Mouse (Mus musculus): ENCODE measurements around the gene Fgd3.
A peak's percentile ranks its signal among the peaks of the same experiment; 100 is the strongest.

The Fgd3 gene

DNA sequence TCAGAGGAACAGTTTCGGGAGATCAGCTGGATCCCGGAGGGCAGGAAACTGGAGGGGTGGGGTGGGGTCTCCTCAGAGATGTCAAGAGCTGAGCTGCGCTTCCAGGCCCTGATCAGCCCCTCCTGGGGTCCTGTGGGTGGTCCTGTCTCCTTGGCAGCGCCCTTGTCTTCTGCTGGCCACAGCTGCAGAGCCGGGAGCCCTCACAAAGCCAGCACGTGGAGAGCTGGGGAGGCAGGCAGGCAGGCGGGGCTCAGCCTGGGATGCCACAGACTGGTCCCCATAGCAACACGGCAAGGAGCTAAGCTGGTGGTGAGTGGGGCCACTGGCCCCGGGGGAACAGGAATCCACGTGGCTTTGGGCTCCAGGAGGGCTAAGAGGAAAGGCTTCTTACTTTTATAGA, at the start of gene Fgd3:
Gene Fgd3, minus strand, starts transcription at position 272 of the 400 bp plus-strand sequence.
- peak; percentile 50 for DNase-seq (ENCODE audit: low read depth, low spot score)

GRCm38 (mm10) chr13:49369404-49369803, 49.3 kb upstream of the Fgd3 start:
- DNase-seq (ENCODE audit: low read depth, low spot score): no peak

GRCm38 (mm10) chr13:49367657-49368440, 47.7 kb upstream of the Fgd3 start:
- DNase-seq (ENCODE audit: low read depth, low spot score): no peak

GRCm38 (mm10) chr13:49364716-49365115, 44.6 kb upstream of the Fgd3 start:
- no peak for DNase-seq (ENCODE audit: low read depth, low spot score)

DNA sequence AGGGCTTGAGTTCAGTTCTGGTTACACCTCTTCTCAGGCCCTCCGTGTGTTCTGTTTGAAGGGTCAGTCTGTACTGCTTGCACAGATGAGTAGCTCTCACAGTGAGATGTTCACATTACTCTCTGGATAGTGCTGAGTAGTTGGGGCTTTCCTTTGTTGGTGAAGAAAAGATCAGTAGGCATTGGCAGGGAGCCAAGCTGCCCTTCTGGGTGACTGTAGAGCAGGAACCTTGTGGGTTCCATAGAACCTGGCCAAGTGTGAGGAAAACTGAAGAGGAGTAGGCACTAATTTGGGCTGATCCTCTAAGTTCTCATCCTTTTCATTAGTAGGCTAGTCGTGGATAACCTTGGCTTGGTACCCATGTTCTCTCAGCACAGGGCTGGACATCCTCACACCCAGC, 42.7 kb upstream of the Fgd3 start:
- DNase-seq (ENCODE audit: low read depth, low spot score): no peak

DNA sequence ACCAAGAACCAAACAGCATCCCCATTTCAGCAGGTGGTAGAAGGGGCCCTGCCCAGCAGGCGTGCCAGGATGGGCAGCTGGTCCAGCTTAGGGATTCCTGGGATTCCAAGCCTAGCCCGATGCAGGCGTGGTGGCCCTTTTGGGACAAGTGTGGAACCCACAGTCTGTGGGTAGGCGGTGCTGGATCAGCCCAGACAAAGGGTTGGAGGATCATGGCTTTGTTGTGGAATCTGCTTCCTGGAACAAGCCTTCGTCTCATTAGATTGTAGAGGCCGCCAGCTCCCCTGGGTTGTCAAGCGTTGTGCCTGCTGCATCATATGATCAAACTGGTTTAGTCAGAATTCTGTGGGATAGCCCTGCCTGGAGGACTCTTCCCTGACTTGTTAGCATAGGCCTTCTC, 42.3 kb upstream of the Fgd3 start:
- DNase-seq (ENCODE audit: low read depth, low spot score): no peak

- DNase-seq (ENCODE audit: low read depth, low spot score): no peak
These were observed 40.8 kb upstream of the Fgd3 start for GRCm38 (mm10) chr13:49360906-49361406.

GRCm38 (mm10) chr13:49358184-49358583, 38.1 kb upstream of the Fgd3 start:
- no peak for DNase-seq (ENCODE audit: low read depth, low spot score)

DNA sequence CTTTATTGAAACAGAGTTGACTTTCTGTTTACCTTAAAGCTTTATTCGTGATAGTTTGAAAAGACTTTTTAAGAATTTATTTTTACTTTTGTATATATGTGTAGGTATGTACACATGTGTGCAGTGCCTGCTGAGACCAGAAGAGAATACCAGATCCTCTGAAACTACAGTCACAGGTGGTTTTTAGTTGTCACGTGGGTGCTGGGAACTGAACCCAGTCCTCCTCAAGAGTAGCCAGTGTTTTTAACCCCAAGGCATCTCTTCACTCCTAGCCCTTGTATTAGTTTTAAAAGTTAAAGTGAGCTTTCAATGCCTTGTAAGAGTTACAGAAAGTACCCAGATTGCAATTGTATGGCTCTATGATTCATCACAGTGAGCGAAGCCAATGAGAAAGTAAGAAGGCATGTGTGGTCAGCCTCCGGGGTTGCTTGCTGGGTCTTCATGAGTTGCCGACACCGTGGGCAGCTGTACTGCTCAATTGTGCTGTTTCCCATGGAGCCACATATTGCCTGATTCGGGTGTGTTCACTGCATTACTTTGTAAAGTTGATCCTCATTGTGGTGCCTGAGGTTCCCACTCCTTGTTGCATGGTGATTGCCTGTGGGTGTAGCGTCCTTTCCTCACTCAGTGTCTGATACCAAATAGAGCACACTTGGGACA, 37.4 kb upstream of the Fgd3 start:
- DNase-seq (ENCODE audit: low read depth, low spot score): no peak

DNA sequence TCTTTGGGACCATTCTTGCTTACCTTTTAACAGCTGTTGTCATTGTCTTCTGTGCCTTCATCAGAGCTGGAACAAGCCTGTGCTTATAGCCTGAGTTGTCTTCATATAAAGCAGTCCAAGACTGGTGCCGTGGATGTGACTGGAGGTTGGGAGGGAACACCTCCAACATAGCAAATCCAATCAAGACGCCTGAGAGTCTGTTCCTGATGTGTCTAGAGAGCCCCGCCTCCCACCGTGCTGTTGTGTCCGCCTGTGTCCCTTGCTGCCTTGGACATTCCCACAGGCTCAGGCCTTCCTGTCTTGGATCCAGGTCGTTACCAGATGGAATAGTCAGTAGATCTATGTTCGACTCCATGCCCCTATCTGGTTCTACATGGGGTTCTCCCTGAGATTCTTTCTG, 36.0 kb upstream of the Fgd3 start:
- no peak for DNase-seq (ENCODE audit: low read depth, low spot score)

- no peak for DNase-seq (ENCODE audit: low read depth, low spot score)
These were observed 35.5 kb upstream of the Fgd3 start for GRCm38 (mm10) chr13:49355461-49356061.

DNA sequence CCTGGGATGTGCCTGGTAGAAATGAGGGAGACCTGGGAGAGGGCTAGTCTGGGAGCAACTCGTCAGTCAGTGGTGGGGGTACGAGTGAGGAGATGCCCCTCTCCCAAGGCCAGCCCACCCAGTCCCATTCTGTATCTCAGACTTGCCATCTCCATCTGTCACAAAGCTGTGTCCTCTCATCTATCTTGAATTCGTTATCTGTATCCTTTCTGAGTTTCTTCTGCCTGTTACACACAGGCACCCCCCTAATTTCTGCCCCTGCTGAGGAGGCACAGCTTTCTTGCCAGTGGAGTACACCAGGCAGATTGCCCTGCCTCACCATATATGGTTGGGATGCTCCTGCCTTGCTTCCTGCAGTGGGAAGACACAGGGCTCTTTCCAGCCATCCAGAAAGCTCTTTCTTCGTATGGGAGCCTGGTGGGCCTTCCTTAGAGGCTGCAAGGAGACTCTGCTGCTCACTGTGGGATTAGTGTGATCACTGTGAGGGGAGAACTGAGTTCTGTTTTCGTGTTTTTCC, 33.9 kb upstream of the Fgd3 start:
- no peak for DNase-seq (ENCODE audit: low read depth, low spot score)

DNA sequence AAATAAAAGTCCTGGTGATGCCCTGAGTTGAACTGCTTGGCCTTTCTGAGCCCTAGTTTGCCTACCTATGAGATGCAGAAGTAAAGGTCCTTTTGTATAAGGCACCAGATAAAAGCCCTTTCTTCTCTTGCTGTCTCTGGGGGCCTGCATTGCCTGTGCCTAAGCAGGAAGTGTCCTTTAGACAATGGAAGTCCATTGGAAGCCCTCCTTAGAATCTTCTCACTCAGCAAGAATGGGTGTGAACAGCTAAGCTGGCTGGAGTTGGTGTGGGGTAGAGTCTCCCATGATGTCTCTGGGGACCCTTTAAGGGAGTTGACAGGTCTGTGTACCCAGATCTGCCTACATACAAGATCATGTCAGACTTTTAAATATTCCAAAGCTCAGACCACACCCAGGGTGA, 33.3 kb upstream of the Fgd3 start:
- DNase-seq (ENCODE audit: low read depth, low spot score): no peak

- peak; percentile 35 for DNase-seq (ENCODE audit: low read depth, low spot score)
These were observed 32.6 kb upstream of the Fgd3 start for GRCm38 (mm10) chr13:49352581-49353159.

DNA sequence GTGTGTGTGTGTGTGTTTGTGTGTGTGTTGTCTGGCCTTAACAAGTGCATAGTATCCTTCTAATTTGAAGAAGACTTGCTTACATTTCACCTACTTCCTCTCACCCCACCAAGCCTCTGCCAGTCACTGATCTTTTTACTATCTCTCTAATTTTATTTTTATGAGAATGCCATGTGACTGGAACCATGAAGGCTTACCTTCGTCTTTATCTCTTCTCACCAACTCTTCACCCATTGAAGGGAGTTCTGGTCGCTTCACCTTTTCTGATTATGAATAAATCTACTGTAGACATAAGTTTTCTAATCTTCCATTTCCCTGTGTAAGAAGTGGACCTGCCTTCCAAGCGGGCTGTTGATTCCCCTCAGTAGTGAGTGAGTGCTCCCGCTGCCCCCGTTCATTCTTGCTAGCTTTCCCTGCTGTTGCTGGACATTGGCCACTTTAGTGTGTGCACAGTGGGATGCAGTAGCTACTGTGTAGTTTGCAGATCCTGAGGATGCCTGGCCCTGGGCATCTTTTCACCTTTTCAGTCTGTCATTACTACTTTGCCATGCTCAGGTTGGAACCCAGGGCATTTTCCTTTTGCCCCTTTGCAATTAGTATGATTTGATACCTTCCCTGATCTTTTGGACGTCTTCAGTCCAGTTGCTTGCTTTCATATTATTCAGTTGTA, 29.9 kb upstream of the Fgd3 start:
- no peak for DNase-seq (ENCODE audit: low read depth, low spot score)

DNA sequence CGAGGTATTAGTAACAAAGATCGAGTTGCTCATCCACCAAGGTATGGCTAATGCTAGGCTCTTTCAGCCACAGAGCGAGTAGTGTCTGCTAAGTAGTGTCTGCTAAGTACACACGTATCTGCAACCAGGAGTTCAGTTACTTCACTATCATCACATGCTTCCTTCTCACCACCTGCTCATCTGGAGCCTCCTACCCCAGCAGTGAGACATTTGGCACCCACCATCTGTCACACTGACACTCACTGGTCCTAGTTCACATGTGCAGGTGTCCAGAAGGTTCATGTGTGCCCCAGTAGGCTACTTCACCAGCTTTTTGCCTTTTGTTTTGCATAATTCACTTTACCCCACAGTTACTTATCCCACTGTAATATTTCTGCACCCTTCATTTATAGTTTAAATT, 29.2 kb upstream of the Fgd3 start:
- DNase-seq (ENCODE audit: low read depth, low spot score): no peak

GRCm38 (mm10) chr13:49348522-49348921, 28.4 kb upstream of the Fgd3 start:
- DNase-seq (ENCODE audit: low read depth, low spot score): no peak

DNA sequence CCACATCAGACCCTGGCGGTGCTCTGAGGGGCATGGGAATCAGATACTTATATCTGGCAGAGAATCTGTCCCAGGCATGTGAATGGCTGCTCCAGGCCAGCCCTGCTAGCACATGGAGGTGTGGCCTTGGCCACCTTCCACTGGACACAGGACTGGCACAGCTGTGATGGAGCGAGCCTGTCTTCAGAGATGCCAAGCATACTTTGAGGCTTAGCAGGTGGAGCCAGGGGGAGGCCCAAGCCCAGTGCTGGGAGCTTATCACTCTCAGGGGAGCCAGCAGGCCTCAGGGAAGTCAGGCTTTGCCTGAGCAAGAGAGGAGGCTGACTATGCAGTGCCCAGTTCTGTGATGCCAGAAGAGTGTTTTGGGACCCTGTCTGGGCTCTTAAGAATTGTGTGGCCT, 25.4 kb upstream of the Fgd3 start:
- DNase-seq (ENCODE audit: low read depth, low spot score): no peak

DNA sequence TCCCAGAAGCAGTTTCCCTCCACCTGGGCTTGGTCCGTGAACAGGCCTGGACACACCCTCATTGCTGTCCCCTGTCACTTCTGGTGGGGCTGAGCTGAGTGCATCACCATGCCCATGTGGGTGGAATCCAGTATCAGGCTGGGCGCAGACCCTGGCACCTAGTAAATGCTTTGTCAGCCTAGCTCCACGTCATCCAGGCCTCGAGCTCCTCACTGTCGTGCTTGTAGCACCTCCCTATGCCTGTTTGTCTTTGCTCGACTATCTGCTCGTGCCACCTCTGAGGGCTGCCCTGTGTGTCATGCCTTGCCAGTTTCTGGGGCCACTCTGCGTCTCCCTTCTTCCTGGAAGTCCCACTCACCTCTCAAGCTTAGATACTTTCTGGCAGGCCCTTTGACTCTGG, 24.5 kb upstream of the Fgd3 start:
- no peak for DNase-seq (ENCODE audit: low read depth, low spot score)

- DNase-seq (ENCODE audit: low read depth, low spot score): no peak
These were observed 22.6 kb upstream of the Fgd3 start for GRCm38 (mm10) chr13:49342723-49343100.

DNA sequence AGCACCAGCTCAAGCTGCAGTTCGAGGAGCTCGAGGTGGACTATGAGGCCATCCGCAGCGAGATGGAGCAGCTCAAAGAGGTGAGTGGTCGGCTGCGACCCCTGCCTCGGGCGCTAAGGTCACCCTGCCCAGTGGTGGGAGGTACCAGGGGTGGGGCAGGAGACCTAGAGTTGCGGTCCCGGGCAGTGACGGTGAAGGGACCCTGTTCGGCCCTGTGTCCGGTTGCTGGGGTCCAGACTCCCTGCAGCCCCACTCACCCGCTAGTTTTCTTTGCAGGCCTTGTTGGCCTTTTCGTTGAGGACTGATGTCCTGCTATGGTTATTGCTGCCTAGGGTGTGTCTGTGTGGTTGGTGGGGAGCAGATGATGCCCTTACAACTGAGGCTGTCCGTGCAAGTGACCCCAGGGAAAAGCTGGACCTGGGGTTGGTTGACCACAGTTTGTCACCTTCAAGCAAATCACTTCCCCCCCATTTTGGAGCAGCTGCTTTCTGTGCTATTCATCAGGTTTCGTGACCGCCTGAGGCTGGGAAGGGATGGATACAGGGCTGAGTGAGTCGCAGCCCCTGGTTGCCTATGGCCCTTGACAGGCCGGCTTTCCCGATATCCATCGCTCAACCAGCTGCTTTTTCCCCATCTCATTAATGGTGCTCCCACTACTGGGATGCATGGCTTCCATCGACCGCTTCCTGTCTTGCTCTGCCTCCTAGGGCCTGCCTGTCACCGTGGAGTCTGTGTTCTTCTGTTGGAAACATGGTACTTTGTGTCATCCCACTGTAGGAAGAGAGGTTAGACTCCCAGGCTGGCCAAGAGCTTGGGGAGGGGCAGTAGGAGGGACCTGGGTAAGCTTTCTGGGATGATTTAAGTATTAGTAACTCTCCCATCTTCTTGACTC, 22.0 kb upstream of the Fgd3 start:
- no peak for DNase-seq (ENCODE audit: low read depth, low spot score)

Measured in telencephalon, adult 2 months (tissue).